Mouse (Mus musculus): ENCODE data around the gene Gnaz. TPM values are rescaled to one million over a fixed set of nuclear protein-coding genes. Genes with fewer than 3 reads are reported as not detected.

The Gnaz gene
- polyA plus RNA-seq, 1 experiment from 2014 or later = 66.8 TPM

DNA sequence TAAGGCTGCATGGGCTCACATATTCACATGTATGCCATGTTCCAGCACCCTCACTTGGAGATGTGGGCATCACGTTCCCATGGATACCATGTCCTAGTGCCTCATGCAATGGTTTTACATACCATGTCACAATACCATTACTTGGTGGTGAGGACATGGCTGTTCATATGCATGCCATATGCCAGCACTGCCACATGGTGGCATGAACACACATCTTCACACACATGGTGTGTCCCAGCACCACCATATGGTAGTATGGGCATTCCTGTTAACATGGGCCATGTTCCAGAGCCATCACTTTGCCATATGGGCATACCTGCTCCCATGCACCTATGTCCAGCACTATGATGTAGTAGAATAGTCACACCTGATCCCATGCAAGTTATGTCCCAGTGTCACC is 26.2 kb upstream of the Gnaz start:
- no peaks in the 10 kb centered on the region for H3K27me3 ChIP-seq (ENCODE audit: control insufficient read depth, insufficient read depth, low read length)
- H3K27ac ChIP-seq = no peak overlapping the region
- no peaks in the 10 kb centered on the region for H3K36me3 ChIP-seq (replicated peaks; ENCODE audit: control insufficient read depth, insufficient read depth)
- peaks cover 1% of the 10 kb centered on the region; the same call in 1 of the 2 replicates for H3K9me3 ChIP-seq (ENCODE audit: control insufficient read depth, low read length)
- no peak overlapping the region for H3K4me2 ChIP-seq (replicated peaks)
- 91% methylated on average over 1 of the region's 1 CpGs for WGBS
- ATAC-seq (ENCODE audit: low FRiP score) = no peak
- H3K9ac ChIP-seq = no peak overlapping the region
- no peak for DNase-seq (ENCODE audit: low spot score)
- H3K4me1 ChIP-seq (replicated peaks; ENCODE audit: control insufficient read depth, insufficient read depth, low read length) = no peaks in the 10 kb centered on the region
- no peak overlapping the region for H3K4me3 ChIP-seq (replicated peaks; ENCODE audit: low read length)

DNA sequence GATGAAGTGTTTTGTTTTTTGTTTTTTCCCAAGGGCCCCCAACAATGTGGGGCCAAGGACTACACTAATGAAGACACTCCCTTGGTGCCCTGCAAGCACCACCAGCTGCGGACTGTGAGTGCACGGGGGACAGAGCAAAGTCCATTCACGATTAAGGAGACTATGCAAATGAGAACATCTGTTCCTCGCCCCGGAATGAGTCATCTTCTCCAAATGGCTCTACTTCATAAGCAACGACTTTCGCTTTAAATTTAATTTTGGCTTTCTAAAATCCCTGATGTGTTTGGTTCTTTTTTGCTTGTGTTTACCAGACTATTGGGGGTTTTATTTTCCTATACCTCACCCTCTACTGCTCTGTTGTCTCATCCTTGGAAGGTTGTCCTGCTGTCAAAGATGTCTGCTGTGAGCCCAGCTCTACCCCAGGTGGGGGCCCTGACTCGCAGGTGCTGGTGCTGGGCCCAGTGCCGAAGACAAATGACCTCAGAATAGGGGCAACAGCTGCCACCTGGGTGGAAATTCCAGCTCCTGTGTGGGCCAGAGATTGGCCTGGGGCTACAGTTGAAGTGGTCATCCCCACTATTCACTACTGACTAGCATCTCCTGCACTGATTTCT is 14.0 kb upstream of the Gnaz start:
- Histone ChIP-seq H3K4me1 (replicated peaks; ENCODE audit: control insufficient read depth, insufficient read depth, low read length) (0 out of 2 replicates have a peak, but pooled peaks cover 3% of the 10 kb centered on the region), H3K27me3 (ENCODE audit: control insufficient read depth, insufficient read depth, low read length) (no peaks in the 10 kb centered on the region), H3K36me3 (replicated peaks; ENCODE audit: control insufficient read depth, insufficient read depth) (no peaks in the 10 kb centered on the region), H3K9me3 (ENCODE audit: control insufficient read depth, low read length) (no peaks in the 10 kb centered on the region), H3K27ac (no peak overlapping the region), H3K4me3 (replicated peaks; ENCODE audit: low read length) (no peak overlapping the region), H3K9ac (no peak overlapping the region), H3K4me2 (replicated peaks) (no peak overlapping the region)
- DNase-seq (ENCODE audit: low spot score) (no peak), ATAC-seq (ENCODE audit: low FRiP score) (no peak)
- WGBS = 33% methylated on average over 9 of the region's 9 CpGs

DNA sequence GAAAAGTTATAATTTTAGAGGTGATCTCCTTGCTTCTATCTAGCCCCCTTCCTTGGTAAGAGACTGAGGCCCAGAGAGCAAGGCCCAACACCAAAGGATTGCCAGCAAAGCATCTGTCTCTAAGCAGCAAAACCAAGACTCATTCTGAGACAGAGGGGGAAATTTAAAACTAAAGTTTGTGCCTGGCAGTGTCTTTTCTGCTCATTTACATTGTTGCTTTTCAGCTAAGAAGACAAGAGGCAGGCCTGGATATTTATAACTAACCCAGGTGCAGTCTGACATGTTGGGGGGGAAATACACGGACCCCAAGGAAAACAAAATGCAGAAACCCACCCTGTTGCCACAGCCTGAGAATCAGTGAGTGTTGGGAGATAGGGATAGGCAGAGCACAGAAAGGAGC is 2.6 kb upstream of the Gnaz start:
- no peak overlapping the region for H3K4me3 ChIP-seq (replicated peaks; ENCODE audit: low read length)
- ATAC-seq (ENCODE audit: low FRiP score) = no peak
- WGBS = 85% methylated on average over 1 of the region's 1 CpGs
- no peaks in the 10 kb centered on the region for H3K9me3 ChIP-seq (ENCODE audit: control insufficient read depth, low read length)
- peaks cover 20% of the 10 kb centered on the region for H3K4me1 ChIP-seq (replicated peaks; ENCODE audit: control insufficient read depth, insufficient read depth, low read length)
- no peak overlapping the region for H3K9ac ChIP-seq
- H3K27me3 ChIP-seq (ENCODE audit: control insufficient read depth, insufficient read depth, low read length) = 0 out of 2 replicates have a peak, but pooled peaks cover 5% of the 10 kb centered on the region
- no peak for DNase-seq (ENCODE audit: low spot score)
- no peak overlapping the region for H3K27ac ChIP-seq
- H3K36me3 ChIP-seq (replicated peaks; ENCODE audit: control insufficient read depth, insufficient read depth) = no peaks in the 10 kb centered on the region
- H3K4me2 ChIP-seq (replicated peaks) = no peak overlapping the region

DNA sequence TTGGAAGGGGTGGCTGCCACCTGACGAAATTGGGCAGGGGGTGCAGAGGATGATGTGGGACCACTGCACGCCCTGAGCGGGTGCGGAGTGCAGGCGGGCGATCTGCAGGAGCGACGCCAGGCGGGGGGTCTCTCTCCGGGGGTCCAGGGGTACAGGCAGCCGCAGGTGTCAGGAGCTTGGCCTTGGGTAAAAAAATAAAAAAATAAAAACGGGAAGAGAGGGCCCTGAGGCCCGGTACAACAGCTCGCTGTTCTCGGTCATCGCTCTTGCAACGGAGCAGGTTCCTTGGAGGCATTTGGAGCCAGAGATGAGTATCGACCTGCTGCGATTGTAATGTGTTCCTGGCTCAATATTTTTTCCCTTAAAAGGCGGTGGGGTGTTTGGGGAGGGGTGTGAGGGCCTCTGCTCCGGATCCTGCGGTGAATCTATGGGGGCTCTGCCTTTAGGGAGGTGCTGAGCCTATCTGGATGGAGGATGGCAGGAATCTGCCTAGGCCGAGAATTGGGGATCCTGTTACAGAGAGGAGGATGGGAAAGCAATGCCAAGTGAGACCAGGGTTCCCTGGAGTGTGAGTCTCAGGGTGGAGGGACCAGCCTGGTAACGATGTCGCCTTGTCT is 782 bp downstream of the Gnaz start:
- Histone ChIP-seq H3K4me3 (replicated peaks; ENCODE audit: low read length) (peak overlapping the region; percentile 77), H3K9me3 (ENCODE audit: control insufficient read depth, low read length) (no peaks in the 10 kb centered on the region), H3K9ac (peak overlapping the region; percentile 81), H3K36me3 (replicated peaks; ENCODE audit: control insufficient read depth, insufficient read depth) (no peaks in the 10 kb centered on the region), H3K27ac (peak overlapping the region; percentile 77; the same call in 1 of the 2 replicates), H3K27me3 (ENCODE audit: control insufficient read depth, insufficient read depth, low read length) (0 out of 2 replicates have a peak, but pooled peaks cover 5% of the 10 kb centered on the region), H3K4me1 (replicated peaks; ENCODE audit: control insufficient read depth, insufficient read depth, low read length) (peaks cover 20% of the 10 kb centered on the region), H3K4me2 (replicated peaks) (peak overlapping the region; percentile 75)
- ATAC-seq (ENCODE audit: low FRiP score) (no peak), DNase-seq (ENCODE audit: low spot score) (no peak)
- 1% methylated on average over 25 of the region's 25 CpGs for WGBS

DNA sequence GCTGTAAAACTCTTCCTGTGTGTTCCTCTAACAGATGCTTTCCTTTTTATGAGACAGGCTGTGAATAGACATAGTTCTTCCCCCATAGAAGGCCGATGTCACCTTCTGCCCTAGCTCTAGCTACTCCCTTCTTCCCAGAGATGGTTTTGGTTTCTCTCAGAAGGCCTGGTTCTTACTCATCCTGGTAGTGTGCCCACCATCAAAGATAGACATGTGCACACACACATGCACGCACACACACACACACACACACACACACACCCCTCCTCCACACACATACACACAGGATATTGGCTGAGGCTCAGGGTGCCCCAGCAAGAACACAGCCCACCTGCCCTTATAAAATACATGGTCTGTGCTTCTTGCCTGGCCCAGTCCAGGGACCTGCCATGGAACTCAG is 2.3 kb downstream of the Gnaz start:
- Histone ChIP-seq H3K36me3 (replicated peaks; ENCODE audit: control insufficient read depth, insufficient read depth) (no peaks in the 10 kb centered on the region), H3K4me3 (replicated peaks; ENCODE audit: low read length) (no peak overlapping the region), H3K9me3 (ENCODE audit: control insufficient read depth, low read length) (no peaks in the 10 kb centered on the region), H3K27me3 (ENCODE audit: control insufficient read depth, insufficient read depth, low read length) (0 out of 2 replicates have a peak, but pooled peaks cover 5% of the 10 kb centered on the region), H3K4me1 (replicated peaks; ENCODE audit: control insufficient read depth, insufficient read depth, low read length) (peaks cover 20% of the 10 kb centered on the region), H3K27ac (no peak overlapping the region), H3K9ac (peak overlapping the region; percentile 22; the same call in 1 of the 2 replicates), H3K4me2 (replicated peaks) (peak overlapping the region; percentile 75; the same call in 1 of the 2 replicates)
- DNase-seq (ENCODE audit: low spot score) (no peak), ATAC-seq (ENCODE audit: low FRiP score) (no peak)
- 93% methylated on average over 2 of the region's 2 CpGs for WGBS

DNA sequence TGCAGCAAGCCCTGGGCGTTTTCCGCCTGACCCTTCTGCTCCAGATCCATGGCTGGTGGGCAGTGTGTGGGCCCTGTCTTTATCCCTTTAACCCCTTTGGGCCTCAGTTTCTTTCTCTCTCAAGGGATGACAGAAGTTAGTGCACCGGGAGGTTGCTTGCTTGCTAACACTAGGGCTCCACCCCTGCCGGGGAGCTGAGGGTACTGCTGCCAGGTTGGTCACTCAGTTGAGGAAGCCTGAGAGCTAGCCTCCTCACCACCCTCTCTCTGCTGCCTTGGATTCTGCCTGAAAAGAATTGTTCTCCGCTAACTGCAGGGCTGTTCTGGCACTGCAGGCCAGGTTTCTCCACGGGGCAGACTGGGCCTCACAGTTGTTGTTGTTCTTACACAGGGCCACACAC is 6.0 kb downstream of the Gnaz start:
- H3K4me1 ChIP-seq (replicated peaks; ENCODE audit: control insufficient read depth, insufficient read depth, low read length) = peaks cover 12% of the 10 kb centered on the region
- H3K27me3 ChIP-seq (ENCODE audit: control insufficient read depth, insufficient read depth, low read length) = no peaks in the 10 kb centered on the region
- no peaks in the 10 kb centered on the region for H3K9me3 ChIP-seq (ENCODE audit: control insufficient read depth, low read length)
- DNase-seq (ENCODE audit: low spot score) (no peak), ATAC-seq (ENCODE audit: low FRiP score) (no peak)
- H3K36me3 ChIP-seq (replicated peaks; ENCODE audit: control insufficient read depth, insufficient read depth) = no peaks in the 10 kb centered on the region
- H3K27ac ChIP-seq = no peak overlapping the region
- H3K9ac ChIP-seq = no peak overlapping the region
- H3K4me3 ChIP-seq (replicated peaks; ENCODE audit: low read length) = no peak overlapping the region
- no peak overlapping the region for H3K4me2 ChIP-seq (replicated peaks)
- 79% methylated on average over 6 of the region's 6 CpGs for WGBS

DNA sequence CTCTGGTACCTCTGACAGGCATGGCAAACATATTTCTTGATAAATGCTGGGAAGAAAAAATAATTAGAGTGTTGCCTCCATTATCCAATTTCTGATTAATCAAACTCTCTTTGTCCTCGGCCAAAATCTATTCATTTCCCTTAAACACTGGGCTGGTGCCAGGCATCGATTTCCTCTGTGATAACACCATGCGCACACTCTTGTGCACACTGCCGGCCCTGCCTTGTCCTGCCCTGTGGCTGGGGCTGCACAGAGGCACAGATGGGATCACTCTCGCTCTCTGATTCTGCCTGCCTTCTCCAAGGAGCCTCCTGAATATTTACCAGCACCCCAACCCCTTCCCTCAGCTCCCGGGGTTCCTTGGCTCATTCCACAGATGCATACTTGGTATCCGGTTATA is 8.6 kb downstream of the Gnaz start:
- Histone ChIP-seq H3K36me3 (replicated peaks; ENCODE audit: control insufficient read depth, insufficient read depth) (no peaks in the 10 kb centered on the region), H3K4me2 (replicated peaks) (no peak overlapping the region), H3K4me3 (replicated peaks; ENCODE audit: low read length) (no peak overlapping the region), H3K9me3 (ENCODE audit: control insufficient read depth, low read length) (no peaks in the 10 kb centered on the region), H3K4me1 (replicated peaks; ENCODE audit: control insufficient read depth, insufficient read depth, low read length) (peaks cover 7% of the 10 kb centered on the region; the same call in 1 of the 2 replicates), H3K27me3 (ENCODE audit: control insufficient read depth, insufficient read depth, low read length) (no peaks in the 10 kb centered on the region), H3K27ac (no peak overlapping the region), H3K9ac (no peak overlapping the region)
- 73% methylated on average over 7 of the region's 7 CpGs for WGBS
- no peak for ATAC-seq (ENCODE audit: low FRiP score)
- DNase-seq (ENCODE audit: low spot score) = no peak

DNA sequence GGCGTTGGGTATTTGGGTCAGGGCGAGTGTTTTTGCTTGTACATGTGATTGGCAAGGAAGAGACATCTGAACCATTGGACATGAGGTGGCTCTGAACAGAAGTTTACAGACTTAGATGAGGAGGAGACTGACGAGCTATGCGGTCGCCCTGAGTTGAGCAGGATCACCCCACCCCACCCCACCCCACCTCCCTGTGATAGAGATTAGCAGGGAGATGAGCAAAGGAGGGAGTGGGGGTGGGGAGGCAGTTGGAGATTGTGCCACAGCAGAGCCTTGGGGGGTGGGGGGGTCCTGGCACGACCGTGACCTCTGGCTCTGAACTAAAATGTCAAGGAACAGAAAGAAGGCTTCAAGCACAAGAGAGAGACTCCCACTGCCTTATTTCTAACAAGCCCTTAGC is 9.5 kb downstream of the Gnaz start:
- H3K9ac ChIP-seq = no peak overlapping the region
- H3K4me3 ChIP-seq (replicated peaks; ENCODE audit: low read length) = no peak overlapping the region
- no peak overlapping the region for H3K4me2 ChIP-seq (replicated peaks)
- no peak for ATAC-seq (ENCODE audit: low FRiP score)
- H3K27me3 ChIP-seq (ENCODE audit: control insufficient read depth, insufficient read depth, low read length) = no peaks in the 10 kb centered on the region
- no peaks in the 10 kb centered on the region for H3K36me3 ChIP-seq (replicated peaks; ENCODE audit: control insufficient read depth, insufficient read depth)
- H3K4me1 ChIP-seq (replicated peaks; ENCODE audit: control insufficient read depth, insufficient read depth, low read length) = peaks cover 7% of the 10 kb centered on the region; the same call in 1 of the 2 replicates
- no peak for DNase-seq (ENCODE audit: low spot score)
- WGBS = 88% methylated on average over 7 of the region's 7 CpGs
- H3K27ac ChIP-seq = no peak overlapping the region
- H3K9me3 ChIP-seq (ENCODE audit: control insufficient read depth, low read length) = no peaks in the 10 kb centered on the region

DNA sequence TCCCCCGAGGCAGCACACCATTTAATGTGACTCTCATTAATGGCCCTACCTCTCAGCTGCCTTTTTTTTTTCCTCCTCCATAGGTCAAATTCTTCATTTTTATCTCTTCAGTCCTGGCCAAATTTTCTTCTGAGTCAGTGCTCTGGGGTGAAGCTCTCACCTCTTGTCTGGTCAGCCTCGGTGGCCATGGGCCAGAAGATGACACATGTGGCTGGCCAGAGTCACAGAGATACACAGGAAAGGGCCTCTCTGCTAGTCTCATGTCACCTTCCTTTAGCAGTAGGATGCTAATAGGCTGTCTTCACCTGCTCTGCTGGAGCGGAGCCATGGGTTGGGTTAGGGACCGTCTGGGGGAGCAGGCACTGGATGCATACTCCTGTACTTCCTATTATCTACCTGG is 11.1 kb downstream of the Gnaz start:
- no peaks in the 10 kb centered on the region; the same call in none of the 2 replicates for H3K36me3 ChIP-seq (replicated peaks; ENCODE audit: control insufficient read depth, insufficient read depth)
- H3K4me3 ChIP-seq (replicated peaks; ENCODE audit: low read length) = no peak overlapping the region
- DNase-seq (ENCODE audit: low spot score) (no peak), ATAC-seq (ENCODE audit: low FRiP score) (no peak)
- 81% methylated on average over 4 of the region's 4 CpGs for WGBS
- H3K4me1 ChIP-seq (replicated peaks; ENCODE audit: control insufficient read depth, insufficient read depth, low read length) = peaks cover 7% of the 10 kb centered on the region; the same call in 1 of the 2 replicates
- H3K27me3 ChIP-seq (ENCODE audit: control insufficient read depth, insufficient read depth, low read length) = no peaks in the 10 kb centered on the region
- H3K9me3 ChIP-seq (ENCODE audit: control insufficient read depth, low read length) = no peaks in the 10 kb centered on the region
- H3K9ac ChIP-seq = no peak overlapping the region
- no peak overlapping the region for H3K4me2 ChIP-seq (replicated peaks)
- H3K27ac ChIP-seq = no peak overlapping the region
